Mouse (Mus musculus) CH12.LX (cell line): ENCODE results near the gene Ctss. TPM values are rescaled to one million over a fixed set of nuclear protein-coding genes. Genes with fewer than 3 reads are reported as not detected.

Experiments
- DNase-seq: peaks from one replicate; pipeline ENCODE4 v3.0.0-alpha.2; 2013; ENCODE audit errors: extremely low read depth
- H3K27ac ChIP-seq: 2 replicates; pipeline ENCODE4 v1.5.1; 2012; ENCODE audit warnings: low read depth, mild to moderate bottlenecking, control low read depth, moderate library complexity; ENCODE audit not compliant: insufficient read depth
- H3K27me3 ChIP-seq: replicated peaks from 2 replicates; pipeline ENCODE3; 2012; ENCODE audit warnings: inconsistent platforms
- H3K36me3 ChIP-seq, 2 experiments: replicated peaks in 1 of 2; 2 replicates each; pipeline versions ENCODE3 to v1.6.1; 2012; ENCODE audit warnings: inconsistent platforms in 1 of 2, low read length in 1 of 2, mild to moderate bottlenecking in 1 of 2, mixed read lengths in 1 of 2, moderate library complexity in 1 of 2; ENCODE audit not compliant: control insufficient read depth in 1 of 2, insufficient read depth in 1 of 2
- H3K4me1 ChIP-seq, 2 experiments: 2 replicates each; pipeline ENCODE4 v1.6.1; 2012; ENCODE audit warnings: inconsistent platforms in 1 of 2, moderate library complexity in 1 of 2; ENCODE audit not compliant: insufficient read depth in 2 of 2, control insufficient read depth in 1 of 2
- H3K4me2 ChIP-seq: 2 replicates; pipeline ENCODE4 v1.6.1; 2012; ENCODE audit warnings: low read depth, mild to moderate bottlenecking, control low read depth; ENCODE audit not compliant: poor library complexity, insufficient read depth, severe bottlenecking
- H3K4me3 ChIP-seq, 3 experiments: fragments of 150-350 bp in 1 of 3; sonication (generic) in 1 of 3; replicated peaks in 1 of 3; 2 replicates each; pipeline versions ENCODE3 to v1.5.1; 2011 to 2012; ENCODE audit warnings: low read depth in 2 of 3, low read length in 2 of 3, mild to moderate bottlenecking in 2 of 3, moderate library complexity in 2 of 3, control low read depth in 1 of 3, improper control_type of control experiment in 1 of 3, inconsistent platforms in 1 of 3, mixed read lengths in 1 of 3; ENCODE audit not compliant: poor library complexity in 1 of 3
- H3K79me2 ChIP-seq: replicated peaks from 2 replicates; pipeline ENCODE4 v1.6.1; 2012; ENCODE audit warnings: mild to moderate bottlenecking, moderate library complexity; ENCODE audit not compliant: control insufficient read depth, poor library complexity, insufficient read depth, severe bottlenecking; ENCODE audit errors: extremely low read depth
- H3K9ac ChIP-seq: 2 replicates; pipeline ENCODE4 v1.6.1; 2012; ENCODE audit warnings: low read depth, mild to moderate bottlenecking, control low read depth, moderate library complexity; ENCODE audit not compliant: insufficient read depth
- H3K9me3 ChIP-seq: replicated peaks from 2 replicates; pipeline ENCODE3; 2012; ENCODE audit warnings: low read length, inconsistent platforms, mixed read lengths
- CHD1 ChIP-seq: IDR thresholded peaks from 2 replicates; pipeline ENCODE4 v1.6.1; 2012; ENCODE audit warnings: low read depth, low read length, improper control_type of control experiment, inconsistent platforms
- ELF1 ChIP-seq: IDR thresholded peaks from 2 replicates; pipeline ENCODE4 v1.6.1; 2014; ENCODE audit warnings: low read depth, mild to moderate bottlenecking, inconsistent platforms, low read length, improper control_type of control experiment
- EP300 ChIP-seq: IDR thresholded peaks from 2 replicates; pipeline ENCODE4 v1.6.1; 2011; ENCODE audit warnings: low read length, improper control_type of control experiment
- HCFC1 ChIP-seq: IDR thresholded peaks from 2 replicates; pipeline ENCODE4 v1.6.1; 2012; ENCODE audit warnings: low read depth, mild to moderate bottlenecking, inconsistent platforms, low read length, improper control_type of control experiment
- IRF4 ChIP-seq: IDR thresholded peaks from 2 replicates; pipeline ENCODE4 v1.6.1; 2014; ENCODE audit warnings: low read depth, mild to moderate bottlenecking, inconsistent platforms, low read length, improper control_type of control experiment
- JUN ChIP-seq: IDR thresholded peaks from 2 replicates; pipeline ENCODE4 v1.6.1; 2011; ENCODE audit warnings: low read depth, mild to moderate bottlenecking, low read length, improper control_type of control experiment, moderate library complexity; ENCODE audit not compliant: insufficient read depth
- JUND ChIP-seq: conservative IDR thresholded peaks from 2 replicates; pipeline ENCODE4 v1.6.1; 2011; ENCODE audit warnings: low read depth, low read length, improper control_type of control experiment
- MAFK ChIP-seq: IDR thresholded peaks from 2 replicates; pipeline ENCODE4 v1.6.1; 2011; ENCODE audit warnings: low read length, improper control_type of control experiment; ENCODE audit not compliant: insufficient replicate concordance
- MAX ChIP-seq: IDR thresholded peaks from 2 replicates; pipeline ENCODE4 v1.6.1; 2011; ENCODE audit warnings: low read length, improper control_type of control experiment
- POLR2A ChIP-seq: IDR thresholded peaks from 2 replicates; pipeline ENCODE4 v1.6.1; 2011; ENCODE audit warnings: low read depth, mild to moderate bottlenecking, improper control_type of control experiment, low read length
- SIN3A ChIP-seq: IDR thresholded peaks from 2 replicates; pipeline ENCODE4 v1.6.1; 2012; ENCODE audit warnings: low read length, improper control_type of control experiment, inconsistent platforms
- TBP ChIP-seq: conservative IDR thresholded peaks from 2 replicates; pipeline ENCODE4 v1.6.1; 2011; ENCODE audit warnings: low read depth, low read length, improper control_type of control experiment
- TCF12 ChIP-seq: IDR thresholded peaks from 2 replicates; pipeline ENCODE4 v1.6.1; 2014; ENCODE audit warnings: low read depth, mild to moderate bottlenecking, inconsistent platforms, low read length, improper control_type of control experiment
- USF1 ChIP-seq: IDR thresholded peaks from 2 replicates; pipeline ENCODE4 v1.6.1; 2014; ENCODE audit warnings: low read depth, mild to moderate bottlenecking, inconsistent platforms, low read length, improper control_type of control experiment
- ZC3H11A ChIP-seq: IDR thresholded peaks from 2 replicates; pipeline ENCODE4 v1.6.1; 2012; ENCODE audit warnings: low read depth, mild to moderate bottlenecking, inconsistent platforms, low read length, improper control_type of control experiment
- ZMIZ1 ChIP-seq: IDR thresholded peaks from 2 replicates; pipeline ENCODE4 v1.6.1; 2012; ENCODE audit warnings: low read depth, mild to moderate bottlenecking, inconsistent platforms, low read length, improper control_type of control experiment
- dilution Hi-C: fragments of 300-500 bp; cut with MboI; formaldehyde crosslinking; loops from 2 replicates; pipeline ENCODE4 v1.14.3; 2020; ENCODE audit warnings: low sequenced_read_pairs; ENCODE audit not compliant: extremely low pct_unique_long_range_greater_than_20kb, extremely low pct_ligation_motif_present
- in situ Hi-C: fragments of 300-500 bp; cut with MboI; formaldehyde crosslinking; loops from 3 replicates; pipeline ENCODE4 v1.14.3; 2019; ENCODE audit warnings: low sequenced_read_pairs, low pct_ligation_motif_present, low pct_unique_long_range_greater_than_20kb, mixed read lengths
- polyA plus RNA-seq: library from polyadenylated mRNA; unstranded; fragments of >175 nt; gene quantifications from 2 replicates; pipeline ENCODE4 v1.2.1, GENCODE M21; 2012; ENCODE audit warnings: low read depth; ENCODE audit not compliant: insufficient read length
- total RNA-seq, 2 experiments: library from RNA; depleted of rRNA; stranded (reverse); fragments of 300-350 nt in 1 of 2; fragments of >200 nt in 1 of 2; gene quantifications; 2 replicates each; pipeline ENCODE4 v1.2.3; 2012 to 2014

Ctss gene
- total and polyA plus RNA-seq, 3 experiments: 178 to 282 (median 238) TPM

DNA sequence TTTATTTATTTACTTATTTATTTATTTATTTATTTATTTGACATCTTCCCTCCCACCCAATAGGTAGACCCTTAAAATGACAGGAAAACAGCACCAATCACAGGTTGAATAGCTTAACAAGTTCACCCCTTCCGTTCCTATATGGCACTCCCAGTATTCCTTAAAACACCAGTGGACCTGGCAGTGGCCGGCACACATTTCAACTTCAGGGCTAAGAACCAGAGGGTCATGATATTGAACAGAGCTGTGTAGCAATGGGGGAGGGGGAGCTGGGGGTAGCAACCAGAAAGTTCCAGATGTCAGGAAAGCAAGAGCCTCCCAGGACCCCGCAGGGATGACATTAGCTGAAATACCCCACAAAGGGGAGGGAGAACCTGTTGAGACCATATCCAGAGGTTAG, 6.5 kb upstream of the Ctss start:
- H3K4me3 ChIP-seq: no peak overlapping the region
- no peak for DNase-seq
- H3K4me1 ChIP-seq: peaks cover 29 to 53% of the 10 kb centered on the region in 2 experiments
- H3K9me3 ChIP-seq: no peaks in the 10 kb centered on the region
- H3K27me3 ChIP-seq: no peaks in the 10 kb centered on the region
- H3K9ac ChIP-seq: no peak overlapping the region
- H3K36me3 ChIP-seq: no peaks in the 10 kb centered on the region
- H3K27ac ChIP-seq: no peak overlapping the region
- dilution Hi-C loops: no loop called here
- no peak overlapping the region for H3K4me2 ChIP-seq
- TF ChIP-seq HCFC1 (no peak), TCF12 (no peak), ELF1 (no peak), JUND (no peak), JUN (no peak), EP300 (no peak), ZMIZ1 (no peak), POLR2A (no peak), MAFK (no peak), TBP (no peak), CHD1 (no peak)
- TF ChIP-seq, all 38 proteins: peak for 0
- in situ Hi-C loops: loop anchor here (5.0 to 25.0 kb wide), 2 partner anchors 52 to 242 kb away; partner anchors contain the start of gene Tars2
- H3K79me2 ChIP-seq: no peaks in the 10 kb centered on the region

DNA sequence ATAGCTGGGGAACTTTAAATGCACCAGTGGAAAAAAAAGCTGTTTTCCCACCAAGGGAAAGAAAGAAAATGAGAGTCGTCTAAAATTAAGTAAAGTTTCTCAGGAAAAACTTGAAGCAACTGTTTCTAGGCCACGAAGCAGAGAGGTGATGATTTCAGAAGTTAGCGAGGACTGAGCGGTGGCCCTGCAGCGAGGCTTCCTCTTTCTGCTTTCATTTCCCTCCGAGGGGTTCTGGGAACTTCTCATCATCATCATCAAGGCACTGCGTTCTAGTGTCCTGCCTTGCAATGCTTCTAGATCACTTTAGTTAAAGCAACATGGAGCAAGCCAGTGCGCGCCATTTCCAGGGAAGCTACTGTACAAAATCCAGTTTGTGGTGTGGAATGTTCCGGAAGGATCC, 5.4 kb upstream of the Ctss start:
- Histone ChIP-seq H3K4me2 (peak overlapping the region; percentile 88), H3K27ac (peak overlapping the region; percentile 16; the same call in 1 of the 2 replicates), H3K4me1 (peaks cover 29 to 57% of the 10 kb centered on the region in 2 experiments), H3K4me3 (no peak overlapping the region), H3K36me3 (no peaks in the 10 kb centered on the region), H3K79me2 (no peaks in the 10 kb centered on the region), H3K9ac (peak overlapping the region; percentile 53), H3K9me3 (no peaks in the 10 kb centered on the region), H3K27me3 (no peaks in the 10 kb centered on the region)
- dilution Hi-C loops (no loop called here), in situ Hi-C loops (loop anchor here (5.0 to 25.0 kb wide), 2 partner anchors 51 to 241 kb away; partner anchors contain the start of gene Tars2)
- DNase-seq: peak; percentile 75
- no peak for TF ChIP-seq ELF1
- TF ChIP-seq USF1: no peak
- TF ChIP-seq ZMIZ1: no peak
- TF ChIP-seq TBP: peak; percentile 72; the same call in 1 of the 2 replicates
- TF ChIP-seq HCFC1: 0 out of 2 replicates have a peak, but pooled peaks have one; percentile 16
- TF ChIP-seq POLR2A: peak; percentile 59; the same call in 1 of the 2 replicates
- TF ChIP-seq IRF4: peak; percentile 89
- TF ChIP-seq SIN3A: no peak
- TF ChIP-seq MAX: 0 out of 2 replicates have a peak, but pooled peaks have one; percentile 37
- TF ChIP-seq ZC3H11A: no peak
- TF ChIP-seq JUND: 0 out of 2 replicates have a peak, but pooled peaks have one; percentile 9
- TF ChIP-seq EP300: peak; percentile 78
